Mouse (Mus musculus) testis, adult 2 months (tissue): ENCODE data around the gene Chek2. TPM values are rescaled to one million over a fixed set of nuclear protein-coding genes. Genes with fewer than 3 reads are reported as not detected.
A peak's percentile ranks its signal among the peaks of the same experiment; 100 is the strongest.

Source experiments
- H3K27ac ChIP-seq: fragments of 200-500 bp; 2 replicates; pipeline ENCODE4 v1.5.1; 2012; ENCODE audit warnings: low read depth, low read length; ENCODE audit not compliant: control insufficient read depth, insufficient read depth
- H3K27me3 ChIP-seq: fragments of 200-500 bp; 2 replicates; pipeline ENCODE4 v1.6.1; 2012; ENCODE audit warnings: mild to moderate bottlenecking, low read length, moderate library complexity; ENCODE audit not compliant: control insufficient read depth, insufficient read depth
- H3K36me3 ChIP-seq: fragments of 200-500 bp; 2 replicates; pipeline ENCODE4 v1.6.1; 2012; ENCODE audit warnings: mild to moderate bottlenecking, low read length; ENCODE audit not compliant: control insufficient read depth, insufficient read depth
- H3K4me1 ChIP-seq: fragments of 200-500 bp; 2 replicates; pipeline ENCODE4 v1.6.1; 2012; ENCODE audit warnings: low read length; ENCODE audit not compliant: control insufficient read depth, insufficient read depth
- H3K4me3 ChIP-seq: fragments of 200-500 bp; 2 replicates; pipeline ENCODE4 v1.5.1; 2012; ENCODE audit warnings: low read depth, mild to moderate bottlenecking, low read length, moderate library complexity, mixed read lengths; ENCODE audit not compliant: control insufficient read depth
- CTCF ChIP-seq: fragments of 200-500 bp; IDR thresholded peaks from 2 replicates; pipeline ENCODE4 v1.5.1; 2012; ENCODE audit warnings: low read depth, mild to moderate bottlenecking, inconsistent platforms, low read length, moderate library complexity; ENCODE audit not compliant: control insufficient read depth, insufficient read depth, insufficient replicate concordance
- POLR2A ChIP-seq: fragments of 200-500 bp; IDR thresholded peaks from 2 replicates; pipeline ENCODE4 v1.6.1; 2012; ENCODE audit warnings: low read depth, mild to moderate bottlenecking, inconsistent platforms, low read length, moderate library complexity; ENCODE audit not compliant: control insufficient read depth
- polyA plus RNA-seq: library from polyadenylated mRNA; depleted of rRNA; stranded (reverse); fragments of >200 nt; gene quantifications from 2 replicates; pipeline ENCODE4 v1.2.3, GENCODE M21; 2012

Chek2 gene
- polyA plus RNA-seq, 1 experiment, result 1.7 TPM

- H3K36me3 ChIP-seq, result peaks cover 2% of the 10 kb centered on the region; the same call in 1 of the 2 replicates
- H3K4me1 ChIP-seq, result no peaks in the 10 kb centered on the region
- H3K27ac ChIP-seq, result no peak overlapping the region
- H3K27me3 ChIP-seq, result no peaks in the 10 kb centered on the region
- H3K4me3 ChIP-seq, result no peak overlapping the region
- TF ChIP-seq POLR2A (no peak), CTCF (no peak)
These were observed 48.8 kb downstream of the Chek2 start for GRCm38 (mm10) chr5:110888596-110888995.

- no peak overlapping the region for H3K4me3 ChIP-seq
- no peak overlapping the region for H3K27ac ChIP-seq
- H3K4me1 ChIP-seq, result no peaks in the 10 kb centered on the region
- H3K27me3 ChIP-seq, result no peaks in the 10 kb centered on the region
- H3K36me3 ChIP-seq, result peaks cover 2% of the 10 kb centered on the region; the same call in 1 of the 2 replicates
- no peak for TF ChIP-seq CTCF
- no peak for TF ChIP-seq POLR2A
These were observed 50.2 kb downstream of the Chek2 start for GRCm38 (mm10) chr5:110889945-110890344.

- Histone ChIP-seq H3K36me3 (peaks cover 2% of the 10 kb centered on the region; the same call in 1 of the 2 replicates), H3K27ac (no peak overlapping the region), H3K4me1 (no peaks in the 10 kb centered on the region), H3K4me3 (no peak overlapping the region), H3K27me3 (no peaks in the 10 kb centered on the region)
- no peak for TF ChIP-seq POLR2A
- no peak for TF ChIP-seq CTCF
These were observed 50.8 kb downstream of the Chek2 start for GRCm38 (mm10) chr5:110890561-110890960.

DNA sequence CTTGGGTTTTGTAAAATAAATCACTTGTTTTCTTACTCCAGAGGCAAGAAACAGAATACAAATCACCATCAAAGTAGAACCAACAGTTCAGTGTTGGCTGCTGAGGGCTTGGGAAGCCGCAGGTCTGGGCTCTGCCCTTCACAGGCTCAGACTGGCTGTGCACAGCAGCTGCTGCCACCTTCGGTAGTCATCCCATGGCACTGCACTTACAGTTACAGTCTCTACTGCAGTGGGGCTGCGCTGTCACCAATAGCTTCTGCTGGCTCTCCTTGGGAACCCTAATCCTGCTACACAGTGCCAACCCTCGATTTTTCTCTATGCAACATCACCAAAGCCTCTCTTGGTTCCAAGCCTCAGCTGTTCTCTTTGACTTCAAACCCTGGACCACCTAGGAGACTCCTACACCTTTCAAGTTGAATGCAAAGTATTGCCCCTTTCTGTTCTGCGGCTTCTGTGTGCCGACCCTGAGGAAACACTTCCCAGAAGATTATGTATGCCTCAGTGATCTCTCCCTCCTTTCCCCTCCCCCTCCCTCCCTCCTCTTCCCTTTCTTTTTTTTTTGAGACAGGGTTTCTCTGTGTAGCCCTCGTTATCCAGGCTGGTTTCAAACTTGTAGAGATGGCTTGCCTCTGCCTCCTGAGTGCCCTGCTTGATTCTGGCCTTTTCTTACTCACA lies 57.5 kb downstream of the Chek2 start:
- Histone ChIP-seq H3K27ac (no peak overlapping the region), H3K4me1 (no peaks in the 10 kb centered on the region), H3K4me3 (peak overlapping the region; percentile 70), H3K36me3 (peaks cover 2% of the 10 kb centered on the region; the same call in 1 of the 2 replicates), H3K27me3 (no peaks in the 10 kb centered on the region)
- TF ChIP-seq POLR2A (no peak), CTCF (no peak)

DNA sequence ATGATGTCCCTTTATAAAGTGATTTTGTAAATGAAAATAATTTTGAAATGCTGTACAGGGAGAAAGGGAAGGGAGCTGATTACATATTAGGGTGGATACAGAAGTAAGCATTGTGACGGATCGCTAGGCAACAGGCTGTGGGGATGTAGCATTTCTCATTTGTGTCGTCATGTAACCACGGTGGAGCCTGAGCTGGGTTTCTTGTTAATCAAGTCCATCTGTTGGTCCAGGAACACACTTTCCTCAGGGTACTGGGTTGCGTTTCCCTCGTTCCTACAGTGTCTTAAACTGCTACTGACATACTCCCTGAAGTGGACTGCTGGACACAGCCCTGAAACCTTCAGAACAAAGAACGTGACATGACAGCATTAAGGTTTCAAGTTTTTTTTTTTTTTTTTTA lies 58.4 kb downstream of the Chek2 start:
- Histone ChIP-seq H3K4me3 (no peak overlapping the region), H3K27me3 (no peaks in the 10 kb centered on the region), H3K27ac (no peak overlapping the region), H3K4me1 (no peaks in the 10 kb centered on the region), H3K36me3 (no peaks in the 10 kb centered on the region; the same call in 1 of the 2 replicates)
- no peak for TF ChIP-seq POLR2A

DNA sequence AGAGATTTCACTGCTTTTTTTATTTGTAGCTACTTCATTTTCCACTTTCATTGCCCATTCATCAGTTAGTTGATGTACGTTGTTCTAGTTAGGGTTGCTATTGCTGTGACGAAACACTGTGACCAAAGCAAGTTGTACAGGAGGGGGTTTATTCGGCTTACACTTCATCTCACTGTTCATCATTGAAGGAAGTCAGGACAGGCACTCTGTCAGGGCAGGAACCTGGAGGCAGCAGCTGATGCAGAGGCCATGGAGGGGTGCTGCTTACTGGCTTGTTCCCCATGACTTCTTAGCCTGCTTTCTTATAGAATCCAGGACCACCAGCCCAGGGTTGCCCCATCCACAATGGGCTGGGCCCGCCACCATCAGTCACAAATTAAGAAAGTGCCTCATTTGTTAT lies 59.0 kb downstream of the Chek2 start:
- Histone ChIP-seq H3K4me3 (no peak overlapping the region), H3K27ac (no peak overlapping the region), H3K36me3 (no peaks in the 10 kb centered on the region; the same call in 1 of the 2 replicates), H3K4me1 (no peaks in the 10 kb centered on the region), H3K27me3 (no peaks in the 10 kb centered on the region)
- TF ChIP-seq POLR2A (no peak), CTCF (no peak)

DNA sequence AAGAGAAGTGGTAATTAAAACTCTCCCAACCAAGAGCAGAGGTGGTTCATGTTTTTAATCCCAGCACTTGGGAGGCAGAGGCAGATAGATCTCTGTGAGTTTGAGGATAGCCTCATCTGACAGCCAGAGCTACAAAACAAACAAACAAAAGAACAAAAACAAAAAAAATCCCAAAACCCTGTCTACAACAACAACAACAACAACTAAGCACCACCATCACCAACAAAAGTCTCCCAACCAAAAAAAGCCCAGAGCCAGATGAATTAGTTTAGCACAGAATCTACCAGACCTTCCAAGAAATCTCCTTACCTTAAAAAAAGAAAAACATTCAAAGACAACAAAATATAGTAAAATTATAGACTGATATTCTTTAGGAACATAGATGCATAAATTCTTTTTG lies 60.6 kb downstream of the Chek2 start:
- Histone ChIP-seq H3K27ac (no peak overlapping the region), H3K36me3 (no peaks in the 10 kb centered on the region; the same call in 1 of the 2 replicates), H3K27me3 (no peaks in the 10 kb centered on the region), H3K4me1 (no peaks in the 10 kb centered on the region), H3K4me3 (no peak overlapping the region)
- TF ChIP-seq CTCF, result no peak
- TF ChIP-seq POLR2A, result no peak
